Mouse (Mus musculus): Measurements from ENCODE around the gene Slc35c2. TPM values are rescaled to one million over a fixed set of nuclear protein-coding genes. Genes with fewer than 3 reads are reported as not detected.
A peak's percentile ranks its signal among the peaks of the same experiment; 100 is the strongest.

Slc35c2 gene
- polyA plus RNA-seq (2012; rRNA removed): 103 and 171 TPM in 2 replicates

DNA sequence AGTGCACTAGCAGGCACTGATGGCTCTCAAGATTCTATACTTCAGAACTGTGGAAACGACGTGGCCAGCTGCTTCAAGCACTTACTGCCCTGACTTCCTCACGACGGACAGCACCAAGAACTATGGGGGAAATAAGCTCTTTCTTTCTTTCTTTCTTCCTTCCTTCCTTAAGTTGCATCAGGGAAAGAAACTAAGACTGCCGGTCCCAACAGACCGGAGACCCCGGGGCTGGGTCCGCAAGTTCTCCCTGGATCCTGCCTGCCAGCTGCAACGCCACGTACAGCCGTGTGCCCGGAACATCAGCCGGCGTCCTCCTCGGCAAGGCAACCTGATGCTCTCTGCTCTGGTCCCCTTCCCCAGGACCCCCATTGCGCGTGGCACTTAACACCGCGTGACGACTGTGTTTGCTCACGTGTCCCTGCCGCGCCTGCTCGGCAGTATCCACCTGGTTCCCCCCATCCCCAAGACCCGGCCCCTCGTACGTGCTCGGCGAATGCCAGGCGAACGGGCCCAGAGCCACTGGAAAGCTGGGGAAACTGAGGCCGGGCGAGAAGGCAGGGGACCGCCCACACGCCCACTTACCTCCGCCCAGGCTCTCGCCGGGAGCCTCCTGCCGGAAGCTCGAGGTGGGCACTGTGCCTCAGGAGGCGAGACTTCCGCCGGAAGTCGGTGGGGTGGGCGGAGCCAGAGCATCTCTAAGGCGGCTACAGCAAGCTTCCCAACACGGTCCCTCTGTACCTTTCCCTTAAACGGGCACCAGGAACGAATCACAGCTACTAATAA is at the start of gene Slc35c2:
Gene Slc35c2, minus strand, starts transcription at position 668 of the 783 bp plus-strand sequence.
- Histone ChIP-seq H3K4me3 (ENCODE audit: low read depth, low read length) (peak within 1 kb of the TSS; percentile 93), H3K27me3 (ENCODE audit: control insufficient read depth, insufficient read depth, low read length) (no peaks in the 10 kb centered on the region), H3K27ac (ENCODE audit: insufficient read depth, low read depth, low read length) (peak within 1 kb of the TSS; percentile 98), H3K4me1 (ENCODE audit: control insufficient read depth, insufficient read depth, insufficient read length, low read length) (peaks cover 37% of the 10 kb centered on the region), H3K36me3 (ENCODE audit: control insufficient read depth, insufficient read depth, low read length) (peaks cover 26% of the 10 kb centered on the region)
- WGBS: 1% methylated on average over 49 of the region's 49 CpGs
- TF ChIP-seq CTCF (IDR thresholded peaks at IDR 0.05; ENCODE audit: extremely low read depth, insufficient read length, insufficient replicate concordance, low read depth, low read length): no peak
- TF ChIP-seq POLR2A (IDR thresholded peaks at IDR 0.05; ENCODE audit: low read depth, low read length): peak; percentile 77

DNA sequence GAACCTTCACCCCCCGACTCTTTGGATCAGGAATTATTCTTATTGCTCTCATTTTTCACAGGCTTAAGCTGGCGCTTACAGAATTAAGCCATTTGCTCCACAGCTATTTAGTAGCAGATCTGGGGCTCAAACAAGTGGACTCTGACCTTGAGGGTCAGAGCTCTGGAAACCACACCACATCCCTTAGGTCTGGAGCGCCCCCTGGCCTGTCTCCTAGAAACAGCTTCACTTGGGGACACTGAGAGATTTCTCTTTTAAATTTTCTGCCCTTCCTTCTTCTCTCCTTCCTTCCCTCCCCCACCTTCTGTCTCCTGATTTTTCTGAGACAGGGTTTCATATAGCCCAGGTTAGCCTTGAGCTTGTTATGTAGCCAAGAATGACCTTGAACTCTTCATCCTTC is 49.5 kb upstream of the Slc35c2 start:
- 25% methylated on average over 3 of the region's 3 CpGs for WGBS
- no peaks in the 10 kb centered on the region for H3K36me3 ChIP-seq (ENCODE audit: control insufficient read depth, insufficient read depth, low read length)
- H3K4me3 ChIP-seq (ENCODE audit: low read depth, low read length): no peak overlapping the region
- H3K4me1 ChIP-seq (ENCODE audit: control insufficient read depth, insufficient read depth, insufficient read length, low read length): peaks cover 7% of the 10 kb centered on the region
- H3K27me3 ChIP-seq (ENCODE audit: control insufficient read depth, insufficient read depth, low read length): no peaks in the 10 kb centered on the region
- TF ChIP-seq CTCF (IDR thresholded peaks at IDR 0.05; ENCODE audit: extremely low read depth, insufficient read length, insufficient replicate concordance, low read depth, low read length) (peak; percentile 67; the same call in 1 of the 2 replicates), POLR2A (IDR thresholded peaks at IDR 0.05; ENCODE audit: low read depth, low read length) (no peak)
- H3K27ac ChIP-seq (ENCODE audit: insufficient read depth, low read depth, low read length): no peak overlapping the region

DNA sequence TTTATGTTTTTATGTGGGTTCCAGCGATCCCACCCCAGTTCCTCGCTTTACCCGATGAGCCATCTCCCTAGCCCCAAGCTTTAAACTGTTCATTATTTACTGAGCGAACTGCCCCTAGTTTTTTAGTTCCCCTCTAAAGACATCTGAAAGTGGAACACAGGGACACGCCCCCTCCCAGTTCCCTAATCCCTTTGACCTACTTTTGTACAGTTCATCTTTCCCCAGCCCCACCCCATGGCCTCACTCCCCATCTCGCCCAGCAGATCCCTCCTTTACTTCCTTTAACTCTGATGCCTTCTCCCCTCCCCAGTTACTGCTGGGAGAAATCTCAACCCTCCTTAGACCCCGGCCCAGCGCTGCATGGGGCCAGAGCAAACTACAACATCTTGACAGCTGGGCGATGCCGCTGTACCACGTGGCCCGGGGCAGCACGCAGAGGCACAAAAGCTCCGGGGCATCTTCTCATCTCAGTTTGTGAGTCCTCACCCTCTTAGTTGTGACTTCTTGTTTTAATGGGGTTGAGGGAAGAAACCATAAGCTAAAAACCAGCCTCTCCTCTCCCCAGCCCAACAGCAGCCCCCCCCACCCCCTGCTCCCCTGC is 45.0 kb upstream of the Slc35c2 start:
- 0 out of 2 replicates have a peak overlapping the region, but pooled peaks have one; percentile 38 for H3K27ac ChIP-seq (ENCODE audit: insufficient read depth, low read depth, low read length)
- 37% methylated on average over 14 of the region's 14 CpGs for WGBS
- H3K4me3 ChIP-seq (ENCODE audit: low read depth, low read length): peak overlapping the region; percentile 33

DNA sequence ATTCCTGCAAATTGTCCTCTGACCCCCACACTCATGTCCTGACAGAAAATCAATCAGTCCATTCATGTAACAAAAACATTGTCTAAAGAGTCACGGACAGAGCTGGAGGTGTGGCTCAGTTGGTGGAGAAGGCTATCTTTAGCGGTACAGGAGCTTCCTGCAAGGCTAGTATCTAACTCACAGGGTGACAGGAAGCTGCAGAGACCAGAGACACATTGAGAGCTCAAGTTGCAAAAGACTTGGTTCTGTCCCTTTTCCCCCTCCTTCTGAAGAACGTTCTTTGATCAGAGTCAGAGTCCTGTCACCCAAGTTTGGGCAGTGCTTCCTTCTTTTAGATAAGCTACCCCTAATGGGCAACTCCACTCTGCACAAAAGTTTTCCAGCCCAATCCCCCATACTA is 42.0 kb upstream of the Slc35c2 start:
- H3K27ac ChIP-seq (ENCODE audit: insufficient read depth, low read depth, low read length): peak overlapping the region; percentile 63
- no peak overlapping the region for H3K4me3 ChIP-seq (ENCODE audit: low read depth, low read length)
- TF ChIP-seq POLR2A (IDR thresholded peaks at IDR 0.05; ENCODE audit: low read depth, low read length) (no peak), CTCF (IDR thresholded peaks at IDR 0.05; ENCODE audit: extremely low read depth, insufficient read length, insufficient replicate concordance, low read depth, low read length) (no peak)
- peaks cover 27% of the 10 kb centered on the region for H3K4me1 ChIP-seq (ENCODE audit: control insufficient read depth, insufficient read depth, insufficient read length, low read length)
- 6% methylated on average over 3 of the region's 3 CpGs for whole genome bisulfite sequencing
- H3K36me3 ChIP-seq (ENCODE audit: control insufficient read depth, insufficient read depth, low read length): no peaks in the 10 kb centered on the region
- no peaks in the 10 kb centered on the region for H3K27me3 ChIP-seq (ENCODE audit: control insufficient read depth, insufficient read depth, low read length)

More for the DNA sequence above, 45.0 kb upstream of the Slc35c2 start:
- TF ChIP-seq CTCF (IDR thresholded peaks at IDR 0.05; ENCODE audit: extremely low read depth, insufficient read length, insufficient replicate concordance, low read depth, low read length): no peak
- Histone ChIP-seq H3K27me3 (ENCODE audit: control insufficient read depth, insufficient read depth, low read length) (no peaks in the 10 kb centered on the region), H3K36me3 (ENCODE audit: control insufficient read depth, insufficient read depth, low read length) (no peaks in the 10 kb centered on the region), H3K4me1 (ENCODE audit: control insufficient read depth, insufficient read depth, insufficient read length, low read length) (peaks cover 25% of the 10 kb centered on the region)

DNA sequence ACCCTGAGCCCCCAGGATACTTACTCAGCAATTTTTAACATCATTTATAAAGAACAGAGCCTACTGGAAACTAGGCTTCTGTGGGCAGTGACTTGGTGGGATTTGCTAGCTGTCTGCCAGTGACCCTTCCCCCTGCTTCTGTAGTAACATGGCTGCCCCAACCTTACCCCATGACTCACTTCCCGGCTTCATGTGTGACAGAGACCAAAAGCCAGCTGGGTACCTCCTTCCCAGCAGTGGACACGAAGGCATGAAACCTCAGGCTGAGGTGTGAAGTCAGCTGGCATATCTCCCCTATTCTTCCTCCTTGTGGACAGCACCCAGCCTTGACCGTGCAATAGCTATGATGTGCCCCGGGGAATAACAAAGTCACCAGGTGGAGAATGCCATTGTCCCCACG is 41.1 kb upstream of the Slc35c2 start:
- Histone ChIP-seq H3K27me3 (ENCODE audit: control insufficient read depth, insufficient read depth, low read length) (no peaks in the 10 kb centered on the region), H3K36me3 (ENCODE audit: control insufficient read depth, insufficient read depth, low read length) (no peaks in the 10 kb centered on the region), H3K4me3 (ENCODE audit: low read depth, low read length) (no peak overlapping the region), H3K27ac (ENCODE audit: insufficient read depth, low read depth, low read length) (peak overlapping the region; percentile 63; the same call in 1 of the 2 replicates), H3K4me1 (ENCODE audit: control insufficient read depth, insufficient read depth, insufficient read length, low read length) (peaks cover 30% of the 10 kb centered on the region)
- no peak for TF ChIP-seq POLR2A (IDR thresholded peaks at IDR 0.05; ENCODE audit: low read depth, low read length)
- TF ChIP-seq CTCF (IDR thresholded peaks at IDR 0.05; ENCODE audit: extremely low read depth, insufficient read length, insufficient replicate concordance, low read depth, low read length): no peak
- WGBS: 71% methylated on average over 5 of the region's 5 CpGs

DNA sequence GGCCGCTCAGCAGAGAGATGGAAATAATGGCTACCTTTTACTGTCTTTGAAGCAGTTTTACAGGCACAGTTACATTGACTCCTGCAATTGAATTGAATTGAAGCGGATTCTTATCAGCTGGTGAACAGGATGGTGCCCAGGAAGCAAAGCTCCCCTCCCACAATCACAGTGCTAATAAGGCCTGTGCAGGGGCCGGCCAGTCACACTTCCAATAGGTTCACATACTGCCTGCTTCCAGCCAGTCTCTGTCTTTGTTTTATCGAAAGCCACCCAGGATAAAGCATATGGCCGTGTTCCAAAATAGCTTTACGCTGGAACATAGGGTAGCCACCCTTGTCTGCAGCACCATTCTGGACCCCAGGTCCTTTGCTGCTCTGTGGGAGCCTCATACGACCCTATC is 39.7 kb upstream of the Slc35c2 start:
- H3K4me3 ChIP-seq (ENCODE audit: low read depth, low read length): no peak overlapping the region
- no peaks in the 10 kb centered on the region for H3K27me3 ChIP-seq (ENCODE audit: control insufficient read depth, insufficient read depth, low read length)
- H3K4me1 ChIP-seq (ENCODE audit: control insufficient read depth, insufficient read depth, insufficient read length, low read length): peaks cover 33% of the 10 kb centered on the region
- H3K36me3 ChIP-seq (ENCODE audit: control insufficient read depth, insufficient read depth, low read length): no peaks in the 10 kb centered on the region
- TF ChIP-seq CTCF (IDR thresholded peaks at IDR 0.05; ENCODE audit: extremely low read depth, insufficient read length, insufficient replicate concordance, low read depth, low read length) (no peak), POLR2A (IDR thresholded peaks at IDR 0.05; ENCODE audit: low read depth, low read length) (no peak)
- 35% methylated on average over 7 of the region's 7 CpGs for WGBS
- H3K27ac ChIP-seq (ENCODE audit: insufficient read depth, low read depth, low read length): no peak overlapping the region
